Mouse (Mus musculus): ENCODE results near the gene Ppfibp1. TPM values are rescaled to one million over a fixed set of nuclear protein-coding genes. Genes with fewer than 3 reads are reported as not detected.

Ppfibp1 gene
- total and polyA plus RNA-seq, 3 experiments, result 23.4 to 28.2 (median 28.2) TPM

DNA sequence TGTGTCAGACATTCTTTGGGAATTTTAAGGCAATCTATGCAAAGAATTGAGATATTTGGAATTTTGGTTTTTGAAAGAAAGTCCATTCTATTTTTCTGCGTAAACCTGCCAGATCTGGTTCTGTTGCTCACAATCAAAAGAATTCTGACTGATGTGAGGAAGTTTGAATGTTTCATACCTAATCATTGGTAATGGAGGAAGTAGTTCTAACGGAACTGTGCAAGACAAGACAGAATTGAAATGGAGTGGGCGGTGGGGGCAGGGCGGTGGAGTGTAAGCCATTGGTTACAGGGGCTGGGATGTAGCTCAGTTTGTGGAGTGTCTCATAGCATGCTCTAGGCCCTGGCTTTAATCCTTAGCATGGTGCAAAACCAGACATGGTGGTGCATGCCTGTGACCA lies 16.3 kb upstream of the Ppfibp1 start:
- Histone ChIP-seq H3K79me2 (replicated peaks; ENCODE audit: control insufficient read depth, extremely low read depth, insufficient read depth, poor library complexity, severe bottlenecking) (no peaks in the 10 kb centered on the region), H3K9me3 (replicated peaks; ENCODE audit: low read length) (peaks cover 3% of the 10 kb centered on the region), H3K36me3 (replicated peaks in 1 of 2; ENCODE audit: control insufficient read depth in 1 of 2, insufficient read depth in 1 of 2, low read length in 1 of 2) (no peaks in the 10 kb centered on the region), H3K4me1 (ENCODE audit: control insufficient read depth in 1 of 2, insufficient read depth in 2 of 2) (0 out of 4 replicates have a peak, but pooled peaks cover 0 to 2% of the 10 kb centered on the region in 2 experiments), H3K4me3 (replicated peaks in 1 of 3; ENCODE audit: low read depth in 2 of 3, low read length in 2 of 3, poor library complexity in 1 of 3) (no peak overlapping the region), H3K27me3 (replicated peaks) (no peaks in the 10 kb centered on the region), H3K27ac (ENCODE audit: insufficient read depth, low read depth) (no peak overlapping the region), H3K9ac (ENCODE audit: insufficient read depth, low read depth) (no peak overlapping the region), H3K4me2 (ENCODE audit: insufficient read depth, low read depth, poor library complexity, severe bottlenecking) (no peak overlapping the region)
- dilution Hi-C loops (cut with MboI; ENCODE audit: extremely low pct_ligation_motif_present, extremely low pct_unique_long_range_greater_than_20kb, low sequenced_read_pairs), result no loop called here
- TF ChIP-seq MEF2A (IDR thresholded peaks at IDR 0.05; ENCODE audit: borderline replicate concordance, low read depth, low read length) (no peak), BHLHE40 (IDR thresholded peaks at IDR 0.05; ENCODE audit: low read depth, low read length) (no peak), ZKSCAN1 (IDR thresholded peaks at IDR 0.05; ENCODE audit: borderline replicate concordance, low read depth, low read length) (no peak), NELFE (IDR thresholded peaks at IDR 0.05; ENCODE audit: low read depth, low read length) (no peak), IRF4 (IDR thresholded peaks at IDR 0.05; ENCODE audit: low read depth, low read length) (no peak), MYC (IDR thresholded peaks at IDR 0.05; ENCODE audit: low read depth, low read length) (no peak), CTCF (conservative IDR thresholded peaks at IDR 0.05 in 1 of 2, IDR thresholded peaks at IDR 0.05 in 1 of 2; ENCODE audit: low read depth in 2 of 2, low read length in 2 of 2) (no peak), JUND (conservative IDR thresholded peaks at IDR 0.05; ENCODE audit: low read depth, low read length) (no peak), GABPA (IDR thresholded peaks at IDR 0.05; ENCODE audit: insufficient replicate concordance, low read depth, low read length) (no peak), TBP (conservative IDR thresholded peaks at IDR 0.05; ENCODE audit: low read depth, low read length) (no peak), CHD1 (IDR thresholded peaks at IDR 0.05; ENCODE audit: low read depth, low read length) (no peak), CHD2 (IDR thresholded peaks at IDR 0.05; ENCODE audit: low read length) (no peak), SIN3A (IDR thresholded peaks at IDR 0.05; ENCODE audit: low read length) (no peak), USF1 (IDR thresholded peaks at IDR 0.05; ENCODE audit: low read depth, low read length) (no peak)
- no peak for DNase-seq (ENCODE audit: extremely low read depth)
- in situ Hi-C loops (cut with MboI; ENCODE audit: low pct_ligation_motif_present, low pct_unique_long_range_greater_than_20kb, low sequenced_read_pairs), result no loop called here

DNA sequence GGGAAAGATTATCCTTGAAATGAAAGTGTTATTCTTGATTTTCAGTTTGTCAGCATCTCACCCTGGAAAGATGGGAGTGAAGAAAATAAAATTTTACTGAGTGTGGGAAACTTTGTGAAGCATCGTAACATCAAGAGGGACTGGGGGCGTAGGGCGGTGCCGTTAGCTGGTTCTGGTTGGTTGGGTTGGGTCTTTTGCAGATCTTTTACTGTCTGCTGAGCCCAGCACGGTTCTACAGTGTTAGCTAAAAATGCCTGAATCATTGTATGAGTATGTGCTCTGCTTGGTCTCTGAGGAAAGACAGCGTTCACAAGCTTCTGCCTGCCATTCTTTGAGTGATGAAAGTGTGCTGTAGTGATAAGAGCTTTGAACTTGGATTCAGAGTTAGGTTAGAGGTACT lies 13.9 kb upstream of the Ppfibp1 start:
- dilution Hi-C loops (cut with MboI; ENCODE audit: extremely low pct_ligation_motif_present, extremely low pct_unique_long_range_greater_than_20kb, low sequenced_read_pairs), result no loop called here
- H3K36me3 ChIP-seq (replicated peaks in 1 of 2; ENCODE audit: control insufficient read depth in 1 of 2, insufficient read depth in 1 of 2, low read length in 1 of 2), result no peaks in the 10 kb centered on the region
- H3K4me1 ChIP-seq (ENCODE audit: control insufficient read depth in 1 of 2, insufficient read depth in 2 of 2), result no peaks in the 10 kb centered on the region
- H3K9me3 ChIP-seq (replicated peaks; ENCODE audit: low read length), result peaks cover 10% of the 10 kb centered on the region
- H3K9ac ChIP-seq (ENCODE audit: insufficient read depth, low read depth), result no peak overlapping the region
- H3K27me3 ChIP-seq (replicated peaks), result no peaks in the 10 kb centered on the region
- H3K4me3 ChIP-seq (replicated peaks in 1 of 3; ENCODE audit: low read depth in 2 of 3, low read length in 2 of 3, poor library complexity in 1 of 3), result no peak overlapping the region
- H3K27ac ChIP-seq (ENCODE audit: insufficient read depth, low read depth), result no peak overlapping the region
- in situ Hi-C loops (cut with MboI; ENCODE audit: low pct_ligation_motif_present, low pct_unique_long_range_greater_than_20kb, low sequenced_read_pairs), result no loop called here
- no peak for DNase-seq (ENCODE audit: extremely low read depth)
- H3K4me2 ChIP-seq (ENCODE audit: insufficient read depth, low read depth, poor library complexity, severe bottlenecking), result no peak overlapping the region
- H3K79me2 ChIP-seq (replicated peaks; ENCODE audit: control insufficient read depth, extremely low read depth, insufficient read depth, poor library complexity, severe bottlenecking), result no peaks in the 10 kb centered on the region
- TF ChIP-seq KAT2A (IDR thresholded peaks at IDR 0.05; ENCODE audit: insufficient replicate concordance, low read length) (no peak), PAX5 (IDR thresholded peaks at IDR 0.05; ENCODE audit: low read length) (no peak)
